Mouse (Mus musculus): ENCODE results near the gene Itpripl2. TPM values are rescaled to one million over a fixed set of nuclear protein-coding genes. Genes with fewer than 3 reads are reported as not detected.

The Itpripl2 gene
- polyA plus RNA-seq, 1 experiment from 2014 or later, result 0.96 TPM

- Histone ChIP-seq H3K9me3 (replicated peaks; ENCODE audit: control insufficient read depth, low read length) (no peaks in the 10 kb centered on the region), H3K4me3 (ENCODE audit: low read depth, low read length) (no peak overlapping the region), H3K27me3 (ENCODE audit: control insufficient read depth, insufficient read depth, low read depth, low read length) (no peaks in the 10 kb centered on the region), H3K9ac (ENCODE audit: low read depth, low read length) (no peak overlapping the region), H3K27ac (ENCODE audit: low read length) (no peak overlapping the region), H3K4me1 (ENCODE audit: control insufficient read depth, low read depth, low read length) (no peaks in the 10 kb centered on the region), H3K36me3 (ENCODE audit: control insufficient read depth, insufficient read depth) (no peaks in the 10 kb centered on the region), H3K4me2 (ENCODE audit: low read depth, low read length) (no peak overlapping the region)
- ATAC-seq (ENCODE audit: low read depth), result no peak
- WGBS (ENCODE audit: insufficient replicate concordance), result 55% methylated on average over 3 of the region's 3 CpGs
Measured at GRCm38 (mm10) chr7:118478835-118479312, 12.9 kb downstream of the Itpripl2 start.

DNA sequence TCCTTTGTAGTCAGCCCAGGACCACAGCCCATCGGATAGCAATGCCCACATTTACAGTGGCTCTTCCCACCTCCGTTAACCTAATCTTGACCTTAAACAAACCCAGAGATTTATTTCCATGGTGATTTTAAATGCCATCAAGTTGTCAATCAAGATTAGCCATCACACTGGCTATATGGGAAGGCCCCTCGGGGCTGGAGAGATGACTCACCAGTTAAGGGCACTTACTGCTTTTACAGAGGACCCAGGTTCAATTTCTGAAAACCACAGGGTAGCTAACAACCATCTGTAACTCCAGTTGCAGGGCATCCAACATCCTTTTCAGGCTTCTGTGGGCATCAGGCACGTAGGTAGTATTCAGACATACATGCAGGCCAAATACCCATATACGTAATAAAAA lies 15.3 kb downstream of the Itpripl2 start:
- no peak overlapping the region for H3K27ac ChIP-seq (ENCODE audit: low read length)
- no peak overlapping the region for H3K9ac ChIP-seq (ENCODE audit: low read depth, low read length)
- ATAC-seq (ENCODE audit: low read depth), result no peak
- H3K4me3 ChIP-seq (ENCODE audit: low read depth, low read length), result no peak overlapping the region
- H3K9me3 ChIP-seq (replicated peaks; ENCODE audit: control insufficient read depth, low read length), result no peaks in the 10 kb centered on the region
- 59% methylated on average over 5 of the region's 5 CpGs for WGBS (ENCODE audit: insufficient replicate concordance)
- H3K4me2 ChIP-seq (ENCODE audit: low read depth, low read length), result no peak overlapping the region
- no peaks in the 10 kb centered on the region for H3K4me1 ChIP-seq (ENCODE audit: control insufficient read depth, low read depth, low read length)
- no peaks in the 10 kb centered on the region for H3K27me3 ChIP-seq (ENCODE audit: control insufficient read depth, insufficient read depth, low read depth, low read length)
- H3K36me3 ChIP-seq (ENCODE audit: control insufficient read depth, insufficient read depth), result no peaks in the 10 kb centered on the region

GRCm38 (mm10) chr7:118475008-118475705 lies 16.6 kb downstream of the Itpripl2 start:
- no peak overlapping the region for H3K4me3 ChIP-seq (ENCODE audit: low read depth, low read length)
- H3K27me3 ChIP-seq (ENCODE audit: control insufficient read depth, insufficient read depth, low read depth, low read length), result no peaks in the 10 kb centered on the region
- no peak overlapping the region for H3K9ac ChIP-seq (ENCODE audit: low read depth, low read length)
- H3K4me1 ChIP-seq (ENCODE audit: control insufficient read depth, low read depth, low read length), result no peaks in the 10 kb centered on the region; the same call in none of the 2 replicates
- no peak overlapping the region for H3K4me2 ChIP-seq (ENCODE audit: low read depth, low read length)
- WGBS (ENCODE audit: insufficient replicate concordance), result 66% methylated on average over 7 of the region's 7 CpGs
- H3K36me3 ChIP-seq (ENCODE audit: control insufficient read depth, insufficient read depth), result no peaks in the 10 kb centered on the region
- H3K9me3 ChIP-seq (replicated peaks; ENCODE audit: control insufficient read depth, low read length), result no peaks in the 10 kb centered on the region
- no peak for ATAC-seq (ENCODE audit: low read depth)
- H3K27ac ChIP-seq (ENCODE audit: low read length), result no peak overlapping the region

DNA sequence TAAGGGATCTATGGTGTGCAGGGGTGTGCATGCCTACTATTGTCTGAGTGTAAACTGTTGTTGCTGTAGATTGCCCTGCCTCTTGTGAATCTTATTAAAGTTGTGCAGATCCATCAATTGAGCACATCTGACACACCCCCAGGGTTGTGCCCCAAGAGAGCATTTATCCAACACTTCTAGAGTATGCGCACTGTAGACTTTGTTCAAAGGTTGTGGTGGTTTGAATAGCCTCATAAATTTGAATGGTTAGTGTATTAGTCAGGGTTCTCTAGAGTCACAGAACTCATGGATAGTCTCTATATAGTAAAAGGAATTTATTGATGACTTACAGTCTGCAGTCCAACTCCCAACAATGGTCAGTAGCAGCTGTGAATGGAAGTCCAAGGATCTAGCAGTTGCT lies 18.9 kb downstream of the Itpripl2 start:
- no peak overlapping the region for H3K27ac ChIP-seq (ENCODE audit: low read length)
- no peaks in the 10 kb centered on the region for H3K27me3 ChIP-seq (ENCODE audit: control insufficient read depth, insufficient read depth, low read depth, low read length)
- 76% methylated on average over 1 of the region's 1 CpGs for WGBS (ENCODE audit: insufficient replicate concordance)
- H3K36me3 ChIP-seq (ENCODE audit: control insufficient read depth, insufficient read depth), result no peaks in the 10 kb centered on the region
- H3K9ac ChIP-seq (ENCODE audit: low read depth, low read length), result no peak overlapping the region
- H3K4me2 ChIP-seq (ENCODE audit: low read depth, low read length), result no peak overlapping the region
- no peaks in the 10 kb centered on the region; the same call in none of the 2 replicates for H3K4me1 ChIP-seq (ENCODE audit: control insufficient read depth, low read depth, low read length)
- no peak overlapping the region for H3K4me3 ChIP-seq (ENCODE audit: low read depth, low read length)
- no peak for ATAC-seq (ENCODE audit: low read depth)
- H3K9me3 ChIP-seq (replicated peaks; ENCODE audit: control insufficient read depth, low read length), result no peaks in the 10 kb centered on the region

GRCm38 (mm10) chr7:118468060-118468459 lies 23.7 kb downstream of the Itpripl2 start:
- Histone ChIP-seq H3K4me1 (ENCODE audit: control insufficient read depth, low read depth, low read length) (no peaks in the 10 kb centered on the region; the same call in none of the 2 replicates), H3K27me3 (ENCODE audit: control insufficient read depth, insufficient read depth, low read depth, low read length) (no peaks in the 10 kb centered on the region), H3K27ac (ENCODE audit: low read length) (no peak overlapping the region), H3K9me3 (replicated peaks; ENCODE audit: control insufficient read depth, low read length) (no peaks in the 10 kb centered on the region), H3K9ac (ENCODE audit: low read depth, low read length) (no peak overlapping the region), H3K36me3 (ENCODE audit: control insufficient read depth, insufficient read depth) (no peaks in the 10 kb centered on the region), H3K4me3 (ENCODE audit: low read depth, low read length) (no peak overlapping the region), H3K4me2 (ENCODE audit: low read depth, low read length) (no peak overlapping the region)
- WGBS (ENCODE audit: insufficient replicate concordance), result 71% methylated on average over 3 of the region's 3 CpGs
- ATAC-seq (ENCODE audit: low read depth), result no peak

- no peaks in the 10 kb centered on the region for H3K27me3 ChIP-seq (ENCODE audit: control insufficient read depth, insufficient read depth, low read depth, low read length)
- H3K4me2 ChIP-seq (ENCODE audit: low read depth, low read length), result no peak overlapping the region
- H3K27ac ChIP-seq (ENCODE audit: low read length), result no peak overlapping the region
- no peaks in the 10 kb centered on the region for H3K4me1 ChIP-seq (ENCODE audit: control insufficient read depth, low read depth, low read length)
- no peaks in the 10 kb centered on the region for H3K36me3 ChIP-seq (ENCODE audit: control insufficient read depth, insufficient read depth)
- ATAC-seq (ENCODE audit: low read depth), result peak; percentile 58
- no peak overlapping the region for H3K9ac ChIP-seq (ENCODE audit: low read depth, low read length)
- H3K4me3 ChIP-seq (ENCODE audit: low read depth, low read length), result no peak overlapping the region
- WGBS (ENCODE audit: insufficient replicate concordance), result 33% methylated on average over 4 of the region's 4 CpGs
- H3K9me3 ChIP-seq (replicated peaks; ENCODE audit: control insufficient read depth, low read length), result no peaks in the 10 kb centered on the region
Measured at GRCm38 (mm10) chr7:118464432-118464831, 27.3 kb downstream of the Itpripl2 start.

DNA sequence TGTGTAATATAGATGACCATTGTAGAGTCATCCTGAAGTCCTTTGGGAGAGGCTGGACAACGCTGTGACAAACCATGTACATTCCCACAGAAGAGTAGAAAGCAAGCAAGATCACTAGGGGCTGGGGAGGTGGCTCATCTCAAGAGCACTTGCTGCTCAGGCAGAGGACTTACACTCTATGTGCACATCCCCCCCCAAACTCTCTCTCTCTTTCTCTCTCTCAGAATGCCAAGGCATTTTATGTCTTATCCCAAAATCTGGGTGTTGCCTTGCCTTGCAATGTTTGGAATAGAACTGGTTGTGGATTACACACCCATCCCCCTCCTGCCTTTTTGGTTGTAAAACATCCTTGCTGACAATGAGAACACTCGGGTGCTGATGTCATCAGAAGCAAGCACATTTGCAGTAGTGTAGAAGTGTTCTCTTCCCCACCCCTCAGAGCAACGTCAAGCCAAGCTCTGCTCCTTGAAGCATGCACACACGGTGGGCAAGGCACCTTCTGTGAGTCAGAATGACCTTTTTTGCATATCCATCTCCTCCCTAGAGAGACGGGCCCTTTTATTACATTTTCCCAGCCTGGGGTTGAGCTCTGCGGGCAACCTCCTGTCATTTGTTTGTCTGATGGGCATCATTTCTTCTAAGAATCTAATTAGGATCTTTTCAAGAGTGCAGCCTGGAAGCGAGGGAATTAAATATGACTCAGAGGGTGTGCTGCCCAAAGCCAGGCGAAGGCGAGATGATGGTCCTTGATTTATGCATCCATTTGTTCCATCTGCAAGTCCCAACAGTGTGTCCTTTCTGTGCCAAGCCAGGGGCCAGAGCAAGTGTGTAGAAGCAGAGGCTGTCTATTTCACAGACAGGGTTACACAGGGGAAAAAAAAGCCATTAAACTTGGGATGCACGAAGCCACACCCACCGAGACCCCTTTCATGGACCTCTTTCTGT lies 28.7 kb downstream of the Itpripl2 start:
- Histone ChIP-seq H3K4me3 (ENCODE audit: low read depth, low read length) (no peak overlapping the region), H3K27ac (ENCODE audit: low read length) (no peak overlapping the region), H3K9me3 (replicated peaks; ENCODE audit: control insufficient read depth, low read length) (no peaks in the 10 kb centered on the region), H3K36me3 (ENCODE audit: control insufficient read depth, insufficient read depth) (no peaks in the 10 kb centered on the region), H3K4me2 (ENCODE audit: low read depth, low read length) (no peak overlapping the region), H3K4me1 (ENCODE audit: control insufficient read depth, low read depth, low read length) (no peaks in the 10 kb centered on the region), H3K9ac (ENCODE audit: low read depth, low read length) (no peak overlapping the region), H3K27me3 (ENCODE audit: control insufficient read depth, insufficient read depth, low read depth, low read length) (no peaks in the 10 kb centered on the region)
- no peak for ATAC-seq (ENCODE audit: low read depth)
- 43% methylated on average over 11 of the region's 11 CpGs for WGBS (ENCODE audit: insufficient replicate concordance)

DNA sequence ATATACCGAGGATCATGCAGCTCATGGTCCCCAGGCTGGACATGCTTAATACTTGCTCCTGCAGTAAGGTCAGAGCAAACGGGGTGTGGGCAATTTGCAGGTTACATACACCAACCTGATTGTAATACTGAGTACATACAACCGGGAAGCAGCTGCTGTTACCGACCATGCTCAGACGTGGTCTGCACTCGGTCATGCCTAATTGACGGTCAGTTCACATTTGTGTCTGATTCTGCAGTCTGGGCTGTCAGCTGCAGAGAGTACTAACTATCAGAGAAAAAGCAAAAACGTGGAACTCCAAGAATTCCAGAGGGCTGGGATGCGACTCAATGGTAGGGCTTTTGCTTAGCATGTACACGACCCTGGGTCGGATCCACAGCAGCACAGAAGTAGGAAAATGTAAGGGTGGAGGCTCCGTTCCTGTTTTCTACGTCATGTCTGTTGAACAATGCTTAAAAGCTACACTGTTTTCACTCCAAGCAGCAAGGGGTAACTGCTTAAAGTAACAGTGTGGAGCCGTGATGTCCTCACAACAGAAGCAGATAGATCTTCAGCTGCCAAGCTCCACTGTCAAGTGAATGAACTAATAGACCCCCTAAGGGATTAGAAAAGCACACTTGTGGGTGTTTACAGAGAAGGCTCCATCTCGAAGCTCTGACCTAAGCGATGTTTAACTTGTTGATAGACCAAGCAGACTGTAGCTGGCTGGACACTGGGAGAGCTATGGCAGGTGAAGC lies 30.2 kb downstream of the Itpripl2 start:
- Histone ChIP-seq H3K4me2 (ENCODE audit: low read depth, low read length) (no peak overlapping the region), H3K36me3 (ENCODE audit: control insufficient read depth, insufficient read depth) (no peaks in the 10 kb centered on the region), H3K4me3 (ENCODE audit: low read depth, low read length) (no peak overlapping the region), H3K27ac (ENCODE audit: low read length) (no peak overlapping the region), H3K9me3 (replicated peaks; ENCODE audit: control insufficient read depth, low read length) (no peaks in the 10 kb centered on the region), H3K27me3 (ENCODE audit: control insufficient read depth, insufficient read depth, low read depth, low read length) (no peaks in the 10 kb centered on the region), H3K9ac (ENCODE audit: low read depth, low read length) (no peak overlapping the region), H3K4me1 (ENCODE audit: control insufficient read depth, low read depth, low read length) (no peaks in the 10 kb centered on the region)
- ATAC-seq (ENCODE audit: low read depth), result no peak
- WGBS (ENCODE audit: insufficient replicate concordance), result 49% methylated on average over 16 of the region's 16 CpGs
